Mouse (Mus musculus) ES-E14 (cell line): ENCODE results near the gene Rnf145. TPM values are rescaled to one million over a fixed set of nuclear protein-coding genes. Genes with fewer than 3 reads are reported as not detected.

Source experiments
- DNase-seq: peaks from one replicate; pipeline ENCODE4 v3.0.0-alpha.2; 2013; ENCODE audit warnings: low read depth, low spot score
- H3K27ac ChIP-seq: 2 replicates; pipeline ENCODE4 v1.5.1; 2012; ENCODE audit warnings: low read depth, mild to moderate bottlenecking, low read length, moderate library complexity, mixed read lengths; ENCODE audit not compliant: poor library complexity, insufficient read depth, severe bottlenecking
- H3K36me3 ChIP-seq: 2 replicates; pipeline ENCODE4 v1.6.1; 2012; ENCODE audit warnings: mild to moderate bottlenecking, low read length, moderate library complexity, mixed read lengths; ENCODE audit not compliant: control insufficient read depth, poor library complexity, insufficient read depth, severe bottlenecking
- H3K4me1 ChIP-seq, 2 experiments: fragments of 150-350 bp in 1 of 2; sonication (generic) in 1 of 2; 2 replicates each; pipeline ENCODE4 v1.6.1; 2012; ENCODE audit warnings: low read length in 2 of 2, mild to moderate bottlenecking in 1 of 2, mixed read lengths in 1 of 2; ENCODE audit not compliant: control insufficient read depth in 2 of 2, insufficient read depth in 2 of 2, poor library complexity in 1 of 2
- H3K4me3 ChIP-seq, 2 experiments: fragments of 150-350 bp in 1 of 2; sonication (generic) in 1 of 2; 2 replicates each; pipeline ENCODE4 v1.5.1; 2012; ENCODE audit warnings: low read length in 2 of 2, low read depth in 1 of 2, mild to moderate bottlenecking in 1 of 2, mixed read lengths in 1 of 2; ENCODE audit not compliant: insufficient read depth in 1 of 2, poor library complexity in 1 of 2, severe bottlenecking in 1 of 2
- H3K9ac ChIP-seq: 2 replicates; pipeline ENCODE4 v1.6.1; 2012; ENCODE audit warnings: low read depth, mild to moderate bottlenecking, low read length, mixed read lengths; ENCODE audit not compliant: poor library complexity, insufficient read depth, severe bottlenecking
- H3K9me3 ChIP-seq: fragments of 150-350 bp; sonication (generic); 2 replicates; pipeline ENCODE4 v1.6.1; 2012; ENCODE audit warnings: low read depth, mild to moderate bottlenecking, low read length; ENCODE audit not compliant: control insufficient read depth, insufficient read depth
- CHD2 ChIP-seq: IDR thresholded peaks from 2 replicates; pipeline ENCODE4 v1.6.1; 2014; ENCODE audit warnings: mild to moderate bottlenecking, low read depth, low read length, inconsistent platforms
- HCFC1 ChIP-seq: IDR thresholded peaks from 2 replicates; pipeline ENCODE4 v1.6.1; 2012; ENCODE audit warnings: low read length, inconsistent platforms, borderline replicate concordance; ENCODE audit not compliant: insufficient read depth
- MAFK ChIP-seq: IDR thresholded peaks from 2 replicates; pipeline ENCODE4 v1.6.1; 2014; ENCODE audit warnings: mild to moderate bottlenecking, low read depth, low read length, inconsistent platforms; ENCODE audit not compliant: insufficient read depth
- ZC3H11A ChIP-seq: IDR thresholded peaks from 2 replicates; pipeline ENCODE4 v1.6.1; 2012; ENCODE audit warnings: low read depth, mild to moderate bottlenecking, inconsistent platforms, low read length, borderline replicate concordance
- ZNF384 ChIP-seq: IDR thresholded peaks from 2 replicates; pipeline ENCODE4 v1.6.1; 2012; ENCODE audit warnings: low read depth, low read length, inconsistent platforms
- in situ Hi-C, 2 experiments: fragments of 600-800 bp; cut with MboI; formaldehyde crosslinking; loops; one replicate each; pipeline ENCODE4 v1.15.1; 2025; ENCODE audit warnings: low sequenced_read_pairs in 2 of 2, inconsistent platforms in 1 of 2; ENCODE audit not compliant: unreplicated experiment in 2 of 2
- total RNA-seq: library from RNA; depleted of rRNA; stranded (reverse); fragments of 300-350 nt; gene quantifications from 2 replicates; pipeline ENCODE4 v1.2.3, GENCODE M21; 2012

The Rnf145 gene
- total RNA-seq, 1 experiment = 94.4 TPM

- Histone ChIP-seq H3K9me3 (no peaks in the 10 kb centered on the region), H3K4me3 (no peak overlapping the region), H3K9ac (no peak overlapping the region), H3K36me3 (peaks cover 29% of the 10 kb centered on the region), H3K27ac (no peak overlapping the region), H3K4me1 (peaks cover 0 to 6% of the 10 kb centered on the region in 2 experiments; a peak in 1 of 4 replicates)
- TF ChIP-seq HCFC1 (no peak), ZNF384 (no peak), MAFK (no peak), ZC3H11A (no peak), CHD2 (no peak)
- no peak for DNase-seq
- in situ Hi-C loops = no loop called here
Measured at GRCm38 (mm10) chr11:44543996-44544395, 25.2 kb downstream of the Rnf145 start.

- H3K36me3 ChIP-seq = peaks cover 35% of the 10 kb centered on the region
Measured at GRCm38 (mm10) chr11:44545181-44545580, 26.4 kb downstream of the Rnf145 start.

GRCm38 (mm10) chr11:44546250-44546649, 27.5 kb downstream of the Rnf145 start:
- Histone ChIP-seq H3K36me3 (peaks cover 36% of the 10 kb centered on the region), H3K4me3 (no peak overlapping the region), H3K4me1 (peaks cover 0 to 6% of the 10 kb centered on the region in 2 experiments; a peak in 1 of 4 replicates), H3K27ac (no peak overlapping the region), H3K9me3 (no peaks in the 10 kb centered on the region), H3K9ac (no peak overlapping the region)
- DNase-seq = no peak
- in situ Hi-C loops = no loop called here
- no peak for TF ChIP-seq HCFC1
- TF ChIP-seq CHD2 = no peak
- no peak for TF ChIP-seq ZNF384

More at GRCm38 (mm10) chr11:44545181-44545580, 26.4 kb downstream of the Rnf145 start:
- no peak for TF ChIP-seq ZNF384
- TF ChIP-seq MAFK = no peak
- no peak for TF ChIP-seq ZC3H11A
- no peak for TF ChIP-seq CHD2
- no peak for TF ChIP-seq HCFC1
- Histone ChIP-seq H3K9me3 (no peaks in the 10 kb centered on the region), H3K4me3 (no peak overlapping the region), H3K4me1 (peaks cover 0 to 6% of the 10 kb centered on the region in 2 experiments; a peak in 1 of 4 replicates), H3K9ac (no peak overlapping the region), H3K27ac (no peak overlapping the region)
- in situ Hi-C loops = no loop called here
- no peak for DNase-seq

GRCm38 (mm10) chr11:44547651-44548196, 29.0 kb downstream of the Rnf145 start:
- no peak overlapping the region for H3K27ac ChIP-seq
- DNase-seq = no peak
- in situ Hi-C loops = no loop called here
- H3K36me3 ChIP-seq = peaks cover 43% of the 10 kb centered on the region
- H3K4me1 ChIP-seq = peaks cover 0 to 4% of the 10 kb centered on the region in 2 experiments; a peak in 1 of 4 replicates
- H3K9ac ChIP-seq = no peak overlapping the region
- no peak for TF ChIP-seq MAFK
- TF ChIP-seq ZC3H11A = no peak
- TF ChIP-seq HCFC1 = no peak
- TF ChIP-seq ZNF384 = no peak
- TF ChIP-seq CHD2 = no peak
- no peaks in the 10 kb centered on the region for H3K9me3 ChIP-seq
- no peak overlapping the region for H3K4me3 ChIP-seq

- in situ Hi-C loops = no loop called here
- H3K36me3 ChIP-seq = peaks cover 43% of the 10 kb centered on the region
- DNase-seq = no peak
Measured at GRCm38 (mm10) chr11:44548816-44549215, 30.1 kb downstream of the Rnf145 start.

More at GRCm38 (mm10) chr11:44548816-44549215, 30.1 kb downstream of the Rnf145 start:
- no peaks in the 10 kb centered on the region for H3K9me3 ChIP-seq
- H3K4me3 ChIP-seq = no peak overlapping the region
- H3K9ac ChIP-seq = no peak overlapping the region
- H3K4me1 ChIP-seq = peaks cover 0 to 4% of the 10 kb centered on the region in 2 experiments; a peak in 1 of 4 replicates
- no peak overlapping the region for H3K27ac ChIP-seq
- TF ChIP-seq HCFC1 (no peak), ZNF384 (no peak), CHD2 (no peak), ZC3H11A (no peak), MAFK (no peak)
